Mouse (Mus musculus): ENCODE measurements around the gene Htt.

DNA sequence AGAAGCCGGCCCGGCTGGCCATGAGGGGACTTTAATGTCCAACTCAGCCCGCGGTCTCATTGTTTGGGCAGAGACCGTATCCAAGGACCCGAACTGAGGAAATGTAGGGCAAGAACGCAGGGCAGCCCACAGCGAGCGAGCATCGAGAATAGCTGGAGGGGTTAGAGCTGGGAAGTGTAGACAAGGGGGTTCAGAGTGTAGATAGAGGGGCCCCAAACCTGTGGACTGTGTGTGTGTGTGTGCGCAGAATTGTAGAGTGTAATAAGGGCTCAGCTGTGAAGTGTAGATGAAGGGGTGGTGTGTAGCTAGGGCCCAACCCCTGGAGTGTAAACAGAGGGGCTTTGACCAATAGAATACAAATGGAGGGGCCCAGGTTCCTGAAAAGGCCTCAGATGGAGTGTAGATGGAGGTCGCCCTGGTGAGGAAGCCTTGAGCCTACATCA, 188.2 kb downstream of the Htt start:
- TF ChIP-seq ZC3H11A (IDR thresholded peaks at IDR 0.05; ENCODE audit: borderline replicate concordance, low read depth, low read length) (no peak), HCFC1 (IDR thresholded peaks at IDR 0.05; ENCODE audit: borderline replicate concordance, insufficient read depth, low read length) (no peak), MAFK (IDR thresholded peaks at IDR 0.05; ENCODE audit: insufficient read depth, low read depth, low read length) (no peak)

Measured in ES-E14 (cell line).